Mouse (Mus musculus) C3H10T1/2 (cell line): ENCODE measurements around the gene Tiprl. TPM values are rescaled to one million over a fixed set of nuclear protein-coding genes. Genes with fewer than 3 reads are reported as not detected.

Experiments used
- polyA plus RNA-seq, 2 experiments: library from polyadenylated mRNA; unstranded; fragments of >200 nt; fragmentation: generic; extraction: Trizol; gene quantifications; one replicate each; pipeline ENCODE4 v1.2.1; 2012; ENCODE audit warnings: missing spikeins in 2 of 2

The Tiprl gene
- 10 to 100 TPM in 1 of 2 experiments, 1 to 10 TPM in 1; 2.7 to 27.3 TPM for polyA plus RNA-seq

GRCm38 (mm10) chr1:165236321-165237298, at the start of gene Tiprl:
TSS of gene Tiprl (minus strand) at chr1:165236996.

DNA sequence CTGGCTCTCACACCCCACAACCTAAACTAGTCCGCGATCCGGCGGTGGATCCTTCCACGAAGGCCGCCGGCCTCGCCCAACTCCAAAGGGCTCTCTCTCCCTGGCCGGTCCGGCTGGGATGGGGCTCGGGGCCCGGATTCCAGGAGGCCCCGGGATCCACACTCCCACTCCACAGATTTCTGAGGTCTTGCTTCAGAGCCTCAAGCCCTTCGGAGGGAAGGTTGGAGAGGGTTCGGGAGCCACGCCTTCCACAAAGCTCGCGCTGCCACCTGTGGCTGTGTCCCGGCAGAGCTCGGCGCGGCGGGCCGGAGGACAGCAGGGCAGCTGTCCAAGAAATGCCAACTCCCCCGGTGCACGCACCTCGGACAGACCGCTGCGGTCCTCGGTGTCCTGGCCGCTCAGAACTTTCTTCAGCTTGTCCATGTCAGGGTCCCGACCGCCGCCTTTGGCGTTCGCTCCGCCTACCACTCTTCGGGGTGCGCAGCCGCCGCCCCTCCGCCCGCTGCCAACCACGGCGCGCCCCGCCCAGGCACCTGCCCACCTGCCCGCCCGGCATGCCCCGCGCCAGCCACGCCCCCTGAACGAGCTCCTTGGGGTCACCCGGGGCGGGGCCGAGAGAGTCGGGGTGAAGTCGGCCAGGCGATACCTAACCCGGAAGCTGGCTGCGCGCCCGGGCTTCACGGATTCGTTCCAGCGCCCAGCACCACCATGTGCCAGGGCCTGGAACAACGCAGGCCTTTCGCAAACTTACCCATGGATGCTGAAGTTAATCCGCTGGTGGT, 42.7 kb downstream of the Tiprl start, which contains the start of gene Sft2d2:
TSS of gene Sft2d2 (minus strand) at position 559 of the 782 bp plus-strand sequence.

Other genes starting within 250 kb of the Tiprl start
- gene Tbx19, start 76.2 kb downstream of the Tiprl start, polyA plus RNA-seq = not detected
- 10 to 100 TPM in 1 of 2 experiments, 1 to 10 TPM in 1; 2.1 to 16.3 TPM for gene Sft2d2, start 42.6 kb downstream of the Tiprl start, polyA plus RNA-seq
- 1 to 10 TPM; 1.1 to 4.3 TPM for gene Gpr161, start 58.8 kb upstream of the Tiprl start, polyA plus RNA-seq
- 10 to 100 TPM in 1 of 2 experiments, under 1 TPM in 1; 0.57 to 13.1 TPM for gene Dcaf6, start 223.5 kb upstream of the Tiprl start, polyA plus RNA-seq
- gene Mpc2, start 223.6 kb upstream of the Tiprl start, polyA plus RNA-seq = 100 to 1,000 TPM in 1 of 2 experiments, 10 to 100 TPM in 1; 28.6 to 127 TPM
- under 1 TPM in 1 of 2 experiments, not detected in 1; 0.07 TPM for gene Adcy10, start 248.2 kb upstream of the Tiprl start, polyA plus RNA-seq